Mouse (Mus musculus) testis, adult 2 months (tissue): ENCODE data around the gene Lrrc75a. TPM values are rescaled to one million over a fixed set of nuclear protein-coding genes. Genes with fewer than 3 reads are reported as not detected.
"Not testable (repeated sequence)": the region's sequence is repeated elsewhere in the genome, so short reads cannot be mapped to it uniquely, and the experiment has no call there.

Source experiments
- H3K27ac ChIP-seq: fragments of 200-500 bp; 2 replicates; pipeline ENCODE4 v1.5.1; 2012; ENCODE audit warnings: low read depth, low read length; ENCODE audit not compliant: control insufficient read depth, insufficient read depth
- H3K27me3 ChIP-seq: fragments of 200-500 bp; 2 replicates; pipeline ENCODE4 v1.6.1; 2012; ENCODE audit warnings: mild to moderate bottlenecking, low read length, moderate library complexity; ENCODE audit not compliant: control insufficient read depth, insufficient read depth
- H3K36me3 ChIP-seq: fragments of 200-500 bp; 2 replicates; pipeline ENCODE4 v1.6.1; 2012; ENCODE audit warnings: mild to moderate bottlenecking, low read length; ENCODE audit not compliant: control insufficient read depth, insufficient read depth
- H3K4me1 ChIP-seq: fragments of 200-500 bp; 2 replicates; pipeline ENCODE4 v1.6.1; 2012; ENCODE audit warnings: low read length; ENCODE audit not compliant: control insufficient read depth, insufficient read depth
- H3K4me3 ChIP-seq: fragments of 200-500 bp; 2 replicates; pipeline ENCODE4 v1.5.1; 2012; ENCODE audit warnings: low read depth, mild to moderate bottlenecking, low read length, moderate library complexity, mixed read lengths; ENCODE audit not compliant: control insufficient read depth
- CTCF ChIP-seq: fragments of 200-500 bp; IDR thresholded peaks from 2 replicates; pipeline ENCODE4 v1.5.1; 2012; ENCODE audit warnings: low read depth, mild to moderate bottlenecking, inconsistent platforms, low read length, moderate library complexity; ENCODE audit not compliant: control insufficient read depth, insufficient read depth, insufficient replicate concordance
- POLR2A ChIP-seq: fragments of 200-500 bp; IDR thresholded peaks from 2 replicates; pipeline ENCODE4 v1.6.1; 2012; ENCODE audit warnings: low read depth, mild to moderate bottlenecking, inconsistent platforms, low read length, moderate library complexity; ENCODE audit not compliant: control insufficient read depth
- polyA plus RNA-seq: library from polyadenylated mRNA; depleted of rRNA; stranded (reverse); fragments of >200 nt; gene quantifications from 2 replicates; pipeline ENCODE4 v1.2.3, GENCODE M21; 2012

The Lrrc75a gene
- polyA plus RNA-seq, 1 experiment: 8.0 TPM

DNA sequence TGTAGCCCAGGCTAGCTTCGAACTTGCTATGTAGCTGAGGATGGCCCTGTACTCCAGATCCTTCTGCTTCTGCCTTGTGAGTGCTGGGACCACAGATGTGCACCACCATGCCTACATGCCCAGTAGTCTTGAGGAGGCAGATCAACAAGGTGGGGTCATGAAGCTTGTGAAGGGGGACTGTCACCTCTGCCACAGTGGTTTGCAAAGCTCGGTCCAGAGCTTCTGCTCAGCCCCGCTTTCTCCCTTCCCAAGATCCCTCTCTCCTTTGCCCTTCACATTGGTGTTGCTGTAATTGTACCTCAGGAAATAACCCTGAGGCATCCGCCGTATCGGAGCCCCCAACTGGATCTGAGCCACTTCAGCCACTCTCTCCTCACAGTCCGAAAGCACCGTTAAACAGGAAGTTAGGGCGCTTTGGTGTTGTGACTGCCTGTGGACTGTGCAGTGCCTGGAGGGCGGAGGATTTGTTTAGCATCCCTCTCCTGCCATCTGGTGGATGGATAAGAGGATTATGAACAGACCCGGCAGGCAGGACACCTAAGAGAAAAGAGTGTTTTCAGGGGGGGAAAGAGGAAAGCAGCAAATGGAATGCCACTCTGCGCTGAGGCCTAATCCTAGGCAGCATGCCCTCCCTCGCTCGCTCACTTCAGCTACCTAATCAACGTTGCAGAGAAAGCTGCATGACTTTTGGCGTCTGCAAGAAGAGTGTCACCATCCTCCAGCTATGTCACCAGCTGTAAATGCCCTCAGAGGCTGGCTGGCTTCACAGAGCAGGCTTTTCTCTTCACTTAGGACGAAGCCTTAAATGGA, 27.4 kb upstream of the Lrrc75a start:
- Histone ChIP-seq H3K27ac (no peak overlapping the region), H3K4me1 (no peaks in the 10 kb centered on the region), H3K36me3 (no peaks in the 10 kb centered on the region), H3K27me3 (no peaks in the 10 kb centered on the region), H3K4me3 (no peak overlapping the region)
- 0 out of 2 replicates have a peak, but pooled peaks have one; percentile 10 for TF ChIP-seq POLR2A
- TF ChIP-seq CTCF: peak; percentile 53; the same call in 1 of the 2 replicates

- Histone ChIP-seq H3K4me3 (no peak overlapping the region), H3K36me3 (no peaks in the 10 kb centered on the region), H3K27ac (no peak overlapping the region), H3K4me1 (peaks cover 2% of the 10 kb centered on the region), H3K27me3 (no peaks in the 10 kb centered on the region)
- no peak for TF ChIP-seq POLR2A
- TF ChIP-seq CTCF: no peak
These were observed 21.7 kb upstream of the Lrrc75a start for GRCm38 (mm10) chr11:62670006-62670405.

- TF ChIP-seq POLR2A: no peak
- no peak for TF ChIP-seq CTCF
- peaks cover 2% of the 10 kb centered on the region for H3K4me1 ChIP-seq
- H3K27me3 ChIP-seq: no peaks in the 10 kb centered on the region
- no peak overlapping the region for H3K4me3 ChIP-seq
- H3K36me3 ChIP-seq: no peaks in the 10 kb centered on the region
- H3K27ac ChIP-seq: no peak overlapping the region
These were observed 21.1 kb upstream of the Lrrc75a start for GRCm38 (mm10) chr11:62669471-62669870.

GRCm38 (mm10) chr11:62668986-62669385, 20.7 kb upstream of the Lrrc75a start:
- no peak overlapping the region for H3K4me3 ChIP-seq
- no peak overlapping the region for H3K27ac ChIP-seq
- TF ChIP-seq POLR2A (no peak), CTCF (no peak)
- no peaks in the 10 kb centered on the region for H3K36me3 ChIP-seq
- H3K4me1 ChIP-seq: peaks cover 2% of the 10 kb centered on the region
- no peaks in the 10 kb centered on the region for H3K27me3 ChIP-seq

- TF ChIP-seq CTCF (no peak), POLR2A (no peak)
- Histone ChIP-seq H3K4me3 (no peak overlapping the region), H3K27ac (no peak overlapping the region), H3K27me3 (no peaks in the 10 kb centered on the region), H3K36me3 (no peaks in the 10 kb centered on the region), H3K4me1 (peaks cover 2% of the 10 kb centered on the region)
These were observed 15.9 kb upstream of the Lrrc75a start for GRCm38 (mm10) chr11:62664250-62664649.

DNA sequence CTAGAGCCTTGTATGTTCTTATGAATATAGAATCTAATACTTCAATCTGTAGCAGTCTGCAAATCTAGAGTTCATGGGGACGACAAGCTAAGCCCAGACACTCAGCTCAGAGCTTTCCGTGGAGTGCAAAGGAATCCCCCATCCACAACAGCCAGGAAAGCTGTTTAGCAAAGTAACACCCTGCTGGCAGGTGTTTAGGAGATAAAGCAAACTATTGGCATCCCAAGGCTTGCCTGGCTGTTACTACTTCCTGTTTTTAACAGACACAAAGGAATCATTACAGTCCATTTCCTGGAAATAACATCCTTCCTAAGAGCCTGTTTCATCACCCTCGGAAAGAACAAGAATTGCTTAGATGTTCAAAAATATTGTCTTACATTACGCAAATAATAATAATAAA, 12.6 kb upstream of the Lrrc75a start:
- Histone ChIP-seq H3K36me3 (no peaks in the 10 kb centered on the region), H3K4me3 (no peak overlapping the region), H3K27ac (no peak overlapping the region), H3K4me1 (peaks cover 2% of the 10 kb centered on the region), H3K27me3 (no peaks in the 10 kb centered on the region)
- TF ChIP-seq CTCF (no peak), POLR2A (no peak)

GRCm38 (mm10) chr11:62652080-62652479, 3.8 kb upstream of the Lrrc75a start:
- Histone ChIP-seq H3K36me3 (no peaks in the 10 kb centered on the region), H3K4me1 (peaks cover 9% of the 10 kb centered on the region), H3K4me3 (no peak overlapping the region), H3K27me3 (no peaks in the 10 kb centered on the region), H3K27ac (no peak overlapping the region)
- no peak for TF ChIP-seq POLR2A
- no peak for TF ChIP-seq CTCF

DNA sequence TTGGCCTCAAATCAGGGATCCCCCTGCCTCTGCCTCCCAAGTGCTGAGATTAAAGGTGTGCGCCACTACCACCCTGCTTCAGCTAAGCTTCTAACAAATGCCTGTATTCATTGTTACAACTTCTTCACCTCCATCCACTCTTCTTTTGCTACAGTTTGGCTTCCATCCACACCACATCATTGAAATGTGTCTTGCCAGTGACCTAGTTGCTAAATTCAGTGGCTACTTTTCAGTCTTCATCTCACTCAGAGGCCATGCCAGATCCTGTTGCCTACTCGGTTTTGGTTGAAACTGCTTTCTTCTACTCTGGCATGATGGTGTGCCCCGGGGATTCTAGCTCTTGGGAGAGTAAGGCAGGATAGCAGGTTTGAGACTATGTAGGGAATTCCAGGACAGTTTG, 3.2 kb upstream of the Lrrc75a start:
- no peak for TF ChIP-seq POLR2A
- no peak overlapping the region for H3K27ac ChIP-seq
- H3K4me3 ChIP-seq: no peak overlapping the region
- H3K27me3 ChIP-seq: no peaks in the 10 kb centered on the region
- no peaks in the 10 kb centered on the region for H3K36me3 ChIP-seq
- peaks cover 9% of the 10 kb centered on the region for H3K4me1 ChIP-seq

- H3K27me3 ChIP-seq, H3K27ac ChIP-seq, H3K4me1 ChIP-seq, H3K36me3 ChIP-seq, H3K4me3 ChIP-seq: not testable (repeated sequence)
These were observed 1.5 kb upstream of the Lrrc75a start for GRCm38 (mm10) chr11:62649803-62650202.
